10 mouse cellular contexts compared by ENCODE assay signal in genomic region chr11:52421053-52421778, GRCm38 (mm10). TPM values are rescaled to one million over a fixed set of nuclear protein-coding genes. Genes with fewer than 3 reads are reported as not detected.
A peak's percentile ranks its signal among the peaks of the same experiment; 100 is the strongest.
DNase-seq lines count a peak whose midpoint lies in the region; ATAC-seq lines count a peak whose summit lies in the region.
"Had no signal": no experiment of that assay in that cellular context is flagged by ENCODE, and none has a peak within 500 bp of the region (broad histone marks: within the 10 kb centered on the region; RNA-seq: fewer than 3 reads in every experiment).

No protein-coding gene starts in this region.

- DNase-seq in heart, postnatal 10 days, result peak; percentile 63 to 84
- peak; percentile 51 for DNase-seq in adrenal gland, adult 2 months
- peak; percentile 72 for DNase-seq in embryonic facial prominence, embryonic 10.5 days (ENCODE audit: low spot score)
- peak; percentile 83 for DNase-seq in induced T-regulatory cell, adult 2 months (ENCODE audit: low read depth)
- peak; percentile 41 to 65 for DNase-seq in layer of hippocampus, postnatal 36 days
- peak; percentile 58 for DNase-seq in midbrain, embryonic 10.5 days (ENCODE audit: low spot score)
- peak; percentile 41 to 79 for DNase-seq in spleen, postnatal 4 days (ENCODE audit: low spot score in 2 of 2)

- no peaks in the 10 kb centered on the region for H3K36me3 ChIP-seq in heart, embryonic 11.5 days (ENCODE audit: control insufficient read depth, insufficient read depth, low read length)
- H3K36me3 ChIP-seq in embryonic facial prominence, embryonic 10.5 days (replicated peaks), result no peaks in the 10 kb centered on the region
- H3K36me3 ChIP-seq in midbrain, embryonic 10.5 days, result no peaks in the 10 kb centered on the region
- H3K36me3 ChIP-seq: embryonic facial prominence, embryonic 12.5 days; lung, embryonic 15.5 days had no signal

- 37% methylated on average over 12 of the region's 12 CpGs for WGBS in heart, embryonic 11.5 days (ENCODE audit: insufficient replicate concordance)
- WGBS in embryonic facial prominence, embryonic 10.5 days, result 37% methylated on average over 12 of the region's 12 CpGs
- 42% methylated on average over 12 of the region's 12 CpGs for WGBS in midbrain, embryonic 10.5 days

- intact Hi-C loops in heart, postnatal 10 days (cut with DNase I), result loop anchor here (1.0 to 5.0 kb wide), 3 partner anchors 341 to 726 kb away; partner anchors contain the start of gene Fstl4

- no peak overlapping the region for H3K4me3 ChIP-seq in heart, embryonic 11.5 days (ENCODE audit: low read depth, low read length)
- no peak overlapping the region for H3K4me3 ChIP-seq in embryonic facial prominence, embryonic 10.5 days
- H3K4me3 ChIP-seq in midbrain, embryonic 10.5 days, result no peak overlapping the region
- H3K4me3 ChIP-seq: embryonic facial prominence, embryonic 12.5 days; lung, embryonic 15.5 days had no signal

- H3K9me3 ChIP-seq in heart, embryonic 11.5 days (replicated peaks; ENCODE audit: control insufficient read depth, low read length), result no peaks in the 10 kb centered on the region
- no peaks in the 10 kb centered on the region for H3K9me3 ChIP-seq in embryonic facial prominence, embryonic 10.5 days
- H3K9me3 ChIP-seq in midbrain, embryonic 10.5 days (replicated peaks), result no peaks in the 10 kb centered on the region
- H3K9me3 ChIP-seq: embryonic facial prominence, embryonic 12.5 days; lung, embryonic 15.5 days had no signal

- H3K27me3 ChIP-seq in heart, embryonic 11.5 days (ENCODE audit: control insufficient read depth, insufficient read depth, low read length), result no peaks in the 10 kb centered on the region
- H3K27me3 ChIP-seq in embryonic facial prominence, embryonic 10.5 days (replicated peaks; ENCODE audit: low read depth, poor library complexity, severe bottlenecking), result no peaks in the 10 kb centered on the region
- H3K27me3 ChIP-seq in midbrain, embryonic 10.5 days (ENCODE audit: low read depth, poor library complexity, severe bottlenecking), result no peaks in the 10 kb centered on the region
- H3K27me3 ChIP-seq: embryonic facial prominence, embryonic 12.5 days; lung, embryonic 15.5 days had no signal

- H3K27ac ChIP-seq in heart, embryonic 11.5 days (ENCODE audit: low read depth, low read length), result no peak overlapping the region
- H3K27ac ChIP-seq in embryonic facial prominence, embryonic 10.5 days (replicated peaks), result no peak overlapping the region
- no peak overlapping the region for H3K27ac ChIP-seq in midbrain, embryonic 10.5 days (replicated peaks)
- H3K27ac ChIP-seq: embryonic facial prominence, embryonic 12.5 days; lung, embryonic 15.5 days had no signal

- H3K4me2 ChIP-seq in heart, embryonic 11.5 days, result no peak overlapping the region
- H3K4me2 ChIP-seq: embryonic facial prominence, embryonic 12.5 days; lung, embryonic 15.5 days had no signal

- no peak for ATAC-seq in heart, embryonic 11.5 days (replicated peaks; ENCODE audit: insufficient number of reproducible peaks, low FRiP score, low TSS enrichment)

- H3K9ac ChIP-seq in heart, embryonic 11.5 days (ENCODE audit: low read depth, low read length), result no peak overlapping the region
- H3K9ac ChIP-seq: embryonic facial prominence, embryonic 12.5 days; lung, embryonic 15.5 days had no signal

- H3K4me1 ChIP-seq in heart, embryonic 11.5 days (ENCODE audit: control insufficient read depth, insufficient read depth, low read length), result no peaks in the 10 kb centered on the region
- no peaks in the 10 kb centered on the region for H3K4me1 ChIP-seq in embryonic facial prominence, embryonic 10.5 days
- peaks cover 3% of the 10 kb centered on the region; the same call in 1 of the 2 replicates for H3K4me1 ChIP-seq in midbrain, embryonic 10.5 days
- H3K4me1 ChIP-seq: embryonic facial prominence, embryonic 12.5 days; lung, embryonic 15.5 days had no signal

RNA-seq across cellular contexts. Expression of gene 9530068E07Rik, which starts 25.0 kb away (rescaled TPM):
- total RNA-seq in heart, postnatal 10 days (2021), result 100 to 1,000 TPM; 111 to 117 TPM
- polyA plus RNA-seq in heart, embryonic 11.5 days (2014; fragmentation: Nextera tagmentation; extraction: Ambion mirVana), result 211 and 244 TPM in 2 replicates
- 100 to 1,000 TPM; 142 to 144 TPM for total RNA-seq in adrenal gland, adult 2 months (2021)
- polyA plus RNA-seq in adrenal gland, adult 2 months (2012; rRNA removed), result 241 and 242 TPM in 2 replicates
- 165 and 169 TPM in 2 replicates for polyA plus RNA-seq in embryonic facial prominence, embryonic 10.5 days (2016; fragmentation: Nextera tagmentation; extraction: Ambion mirVana)
- total RNA-seq in layer of hippocampus, postnatal 36 days (2021), result 10 to 100 TPM; 66.6 to 69.5 TPM
- 171 and 174 TPM in 2 replicates for polyA plus RNA-seq in midbrain, embryonic 10.5 days (2016; fragmentation: Nextera tagmentation; extraction: Ambion mirVana)
